Mouse (Mus musculus) liver, postnatal 0 days (tissue): ENCODE measurements around the gene Sag. TPM values are rescaled to one million over a fixed set of nuclear protein-coding genes. Genes with fewer than 3 reads are reported as not detected.
A peak's percentile ranks its signal among the peaks of the same experiment; 100 is the strongest.
"Not testable (repeated sequence)": the region's sequence is repeated elsewhere in the genome, so short reads cannot be mapped to it uniquely, and the experiment has no call there.

Source experiments
- ATAC-seq: fragments of 200-750 bp; cut with Nextera tagmentation; 2 replicates; pipeline ENCODE4 v1.8.0; 2017; ENCODE audit warnings: mild to moderate bottlenecking, moderate library complexity
- DNase-seq: peaks from one replicate; pipeline ENCODE4 v3.0.0-alpha.2; 2016
- H3K27ac ChIP-seq: fragments of 300-500 bp; sonication (generic); 2 replicates; pipeline ENCODE4 v1.5.1; 2014; ENCODE audit warnings: antibody characterized with exemption, moderate library complexity, mild to moderate bottlenecking, low read depth
- H3K27me3 ChIP-seq: fragments of 300-500 bp; sonication (generic); 2 replicates; pipeline ENCODE4 v1.6.1; 2014; ENCODE audit warnings: low read length, control low read depth, mixed read lengths; ENCODE audit not compliant: insufficient read depth
- H3K36me3 ChIP-seq: fragments of 300-500 bp; sonication (generic); replicated peaks from 2 replicates; pipeline ENCODE4 v1.6.1; 2014; ENCODE audit warnings: mild to moderate bottlenecking, control low read depth, low read length, moderate library complexity, mixed read lengths; ENCODE audit not compliant: insufficient read depth
- H3K4me1 ChIP-seq: fragments of 300-500 bp; sonication (generic); 2 replicates; pipeline ENCODE4 v1.6.1; 2014; ENCODE audit warnings: antibody characterized with exemption, mild to moderate bottlenecking, control low read depth; ENCODE audit not compliant: insufficient read depth
- H3K4me2 ChIP-seq: fragments of 300-500 bp; sonication (generic); 2 replicates; pipeline ENCODE4 v1.6.1; 2014; ENCODE audit warnings: low read depth, mild to moderate bottlenecking, low read length, moderate library complexity, mixed read lengths
- H3K4me3 ChIP-seq: fragments of 300-500 bp; sonication (generic); 2 replicates; pipeline ENCODE4 v1.5.1; 2014; ENCODE audit warnings: low read depth, low read length
- H3K9ac ChIP-seq: fragments of 300-500 bp; sonication (generic); replicated peaks from 2 replicates; pipeline ENCODE4 v1.6.1; 2014; ENCODE audit warnings: mild to moderate bottlenecking, moderate library complexity
- H3K9me3 ChIP-seq: fragments of 300-500 bp; sonication (generic); 2 replicates; pipeline ENCODE4 v1.6.1; 2016; ENCODE audit warnings: mild to moderate bottlenecking, control low read depth, low read length, mixed read lengths
- CTCF ChIP-seq: sonication (generic); IDR thresholded peaks from 2 replicates; pipeline ENCODE4 v1.5.1; 2016; ENCODE audit warnings: antibody characterized with exemption, low read depth
- EP300 ChIP-seq: IDR thresholded peaks from 2 replicates; pipeline ENCODE4 v1.6.1; 2016; ENCODE audit warnings: antibody characterized with exemption, low read depth, mild to moderate bottlenecking
- whole genome bisulfite sequencing: fragments of 180-500 bp; shearing (Covaris S2); extraction: QIAGEN DNeasy Blood & Tissue Kit; methylation state at CpG from one replicate; pipeline ENCODE4 v1.1.7; 2014; ENCODE audit not compliant: insufficient replicate concordance; 5-methylcytosine and 5-hydroxymethylcytosine counted together
- polyA plus RNA-seq: library from polyadenylated mRNA; unstranded; fragments of >200 nt; fragmentation: Nextera tagmentation; extraction: Ambion mirVana; gene quantifications from 2 replicates; pipeline ENCODE4 v1.2.1, GENCODE M21; 2015

Gene Sag
- polyA plus RNA-seq, 1 experiment from 2014 or later: 0.42 TPM

DNA sequence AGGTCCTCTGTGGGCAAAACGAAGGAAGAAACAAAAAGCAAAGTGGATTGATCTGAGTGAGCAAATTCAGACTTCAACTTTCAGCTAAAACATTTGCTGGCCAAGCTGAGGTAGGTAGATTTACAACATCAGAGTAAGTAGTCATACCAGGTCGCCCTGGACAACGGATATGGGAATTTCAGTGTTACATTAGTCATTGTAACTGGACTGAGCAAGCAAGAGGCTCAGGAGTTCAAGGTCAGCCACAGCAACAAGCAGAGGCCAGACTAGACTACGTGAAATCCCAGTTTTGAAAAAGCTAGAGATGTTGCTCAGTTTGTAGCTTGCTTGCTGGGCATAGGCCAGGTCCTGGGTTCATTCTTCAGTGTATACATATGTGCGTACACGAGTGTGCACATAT lies 22.5 kb downstream of the Sag start:
- H3K9ac ChIP-seq: no peak overlapping the region
- ATAC-seq (no peak), DNase-seq (no peak)
- H3K4me3 ChIP-seq: no peak overlapping the region
- no peak overlapping the region for H3K4me2 ChIP-seq
- WGBS: 70% methylated on average over 6 of the region's 6 CpGs
- no peak overlapping the region for H3K27ac ChIP-seq
- no peaks in the 10 kb centered on the region for H3K9me3 ChIP-seq
- H3K36me3 ChIP-seq: no peaks in the 10 kb centered on the region
- no peaks in the 10 kb centered on the region for H3K27me3 ChIP-seq
- peaks cover 16% of the 10 kb centered on the region for H3K4me1 ChIP-seq
- TF ChIP-seq CTCF (no peak), EP300 (no peak)

- ATAC-seq (no peak), DNase-seq (no peak)
- WGBS: 71% methylated on average over 2 of the region's 2 CpGs
- Histone ChIP-seq H3K9me3 (no peaks in the 10 kb centered on the region), H3K4me3 (no peak overlapping the region), H3K27me3 (no peaks in the 10 kb centered on the region), H3K4me1 (peaks cover 16% of the 10 kb centered on the region), H3K36me3 (no peaks in the 10 kb centered on the region), H3K27ac (no peak overlapping the region), H3K4me2 (no peak overlapping the region), H3K9ac (no peak overlapping the region)
- TF ChIP-seq CTCF (no peak), EP300 (no peak)
These were observed 23.0 kb downstream of the Sag start for GRCm38 (mm10) chr1:87826474-87826873.

GRCm38 (mm10) chr1:87827476-87827875 lies 24.0 kb downstream of the Sag start:
- ATAC-seq, H3K9ac ChIP-seq, H3K4me2 ChIP-seq, H3K4me3 ChIP-seq, DNase-seq, H3K27me3 ChIP-seq, H3K36me3 ChIP-seq, H3K9me3 ChIP-seq: not testable (repeated sequence)
- 74% methylated on average over 1 of the region's 1 CpGs for WGBS
- 0 out of 2 replicates have a peak overlapping the region, but pooled peaks have one; percentile 86 for H3K27ac ChIP-seq
- H3K4me1 ChIP-seq: peaks cover 16% of the 10 kb centered on the region

GRCm38 (mm10) chr1:87828185-87828584 lies 24.7 kb downstream of the Sag start:
- Histone ChIP-seq H3K4me1 (peaks cover 16% of the 10 kb centered on the region), H3K9ac (no peak overlapping the region), H3K9me3 (no peaks in the 10 kb centered on the region), H3K27me3 (no peaks in the 10 kb centered on the region), H3K4me2 (peak overlapping the region; percentile 27), H3K4me3 (no peak overlapping the region), H3K36me3 (no peaks in the 10 kb centered on the region), H3K27ac (peak overlapping the region; percentile 86)
- peak; percentile 56 for DNase-seq
- TF ChIP-seq CTCF (no peak), EP300 (no peak; the same call in 1 of the 2 replicates)
- ATAC-seq: peak; percentile 52
- 31% methylated on average over 9 of the region's 9 CpGs for WGBS

DNA sequence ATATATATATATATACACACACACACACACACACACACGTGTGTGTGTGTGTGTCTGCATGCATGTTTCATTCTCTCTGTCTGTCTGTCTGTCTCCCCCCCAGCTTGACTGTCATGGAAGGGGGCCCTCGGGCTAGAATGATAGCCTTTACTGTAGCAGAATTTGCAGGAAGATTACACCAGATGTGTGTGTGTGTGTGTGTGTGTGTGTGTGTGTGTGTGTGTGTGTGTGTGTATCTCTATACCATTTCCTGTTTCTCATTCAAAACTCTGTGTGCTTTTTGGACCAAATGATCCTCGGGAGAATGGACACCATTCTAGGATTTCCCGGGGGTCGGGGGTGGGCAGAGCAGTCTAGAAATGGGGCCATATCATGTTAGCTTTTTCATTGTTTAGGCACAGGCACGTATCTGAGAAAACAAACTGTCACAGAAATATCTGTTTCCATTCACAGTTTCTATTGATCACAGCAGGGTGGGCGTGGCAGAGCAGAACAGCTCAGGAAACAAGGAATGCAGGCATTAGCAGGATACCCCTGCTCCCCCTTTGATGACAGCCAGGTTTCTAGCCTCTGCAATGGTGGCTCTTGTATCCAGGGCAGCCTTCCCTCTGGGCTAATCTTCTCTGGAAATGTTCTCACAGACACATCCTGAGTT lies 25.6 kb downstream of the Sag start:
- H3K4me3 ChIP-seq: no peak overlapping the region
- 33% methylated on average over 7 of the region's 7 CpGs for WGBS
- 0 out of 2 replicates have a peak, but pooled peaks have one; percentile 1 for ATAC-seq
- H3K27ac ChIP-seq: peak overlapping the region; percentile 86
- H3K36me3 ChIP-seq: no peaks in the 10 kb centered on the region
- no peaks in the 10 kb centered on the region for H3K9me3 ChIP-seq
- peak; percentile 26 for DNase-seq
- H3K4me1 ChIP-seq: peaks cover 16% of the 10 kb centered on the region
- TF ChIP-seq CTCF: no peak
- TF ChIP-seq EP300: no peak
- H3K27me3 ChIP-seq: no peaks in the 10 kb centered on the region
- no peak overlapping the region for H3K9ac ChIP-seq
- H3K4me2 ChIP-seq: peak overlapping the region; percentile 26; the same call in 1 of the 2 replicates

- no peaks in the 10 kb centered on the region for H3K27me3 ChIP-seq
- H3K27ac ChIP-seq: peak overlapping the region; percentile 86
- DNase-seq (peak; percentile 36), ATAC-seq (peak; percentile 60)
- no peaks in the 10 kb centered on the region for H3K9me3 ChIP-seq
- H3K9ac ChIP-seq: no peak overlapping the region
- no peaks in the 10 kb centered on the region for H3K36me3 ChIP-seq
- no peak for TF ChIP-seq EP300
- no peak for TF ChIP-seq CTCF
- H3K4me2 ChIP-seq: peak overlapping the region; percentile 26; the same call in 1 of the 2 replicates
- peaks cover 16% of the 10 kb centered on the region for H3K4me1 ChIP-seq
- H3K4me3 ChIP-seq: no peak overlapping the region
- 24% methylated on average over 6 of the region's 6 CpGs for WGBS
These were observed 26.2 kb downstream of the Sag start for GRCm38 (mm10) chr1:87829621-87830211.
